Mouse (Mus musculus) MEL (cell line): Measurements from ENCODE around the gene Rnf115. TPM values are rescaled to one million over a fixed set of nuclear protein-coding genes. Genes with fewer than 3 reads are reported as not detected.

Experiments used
- DNase-seq: peaks from one replicate; pipeline ENCODE4 v3.0.0; 2011; ENCODE audit warnings: low read depth, low spot score
- H3K27ac ChIP-seq: 2 replicates; pipeline ENCODE4 v1.5.1; 2012; ENCODE audit warnings: low read depth, mild to moderate bottlenecking, control low read depth, low read length, moderate library complexity; ENCODE audit not compliant: control insufficient read depth
- H3K27me3 ChIP-seq, 2 experiments: fragments of 150-350 bp in 1 of 2; sonication (generic) in 1 of 2; 2 replicates each; pipeline ENCODE4 v1.6.1; 2012; ENCODE audit warnings: low read length in 2 of 2, mild to moderate bottlenecking in 2 of 2, improper control_type of control experiment in 1 of 2, moderate library complexity in 1 of 2; ENCODE audit not compliant: insufficient read depth in 2 of 2, control insufficient read depth in 1 of 2
- H3K36me3 ChIP-seq, 2 experiments: 2 replicates each; pipeline ENCODE4 v1.6.1; 2012 to 2014; ENCODE audit warnings: low read length in 2 of 2, improper control_type of control experiment in 1 of 2, inconsistent platforms in 1 of 2, mild to moderate bottlenecking in 1 of 2; ENCODE audit not compliant: insufficient read depth in 2 of 2, control insufficient read depth in 1 of 2
- H3K4me1 ChIP-seq, 2 experiments: fragments of 150-350 bp in 1 of 2; sonication (generic) in 1 of 2; 2 replicates each; pipeline ENCODE4 v1.6.1; 2012; ENCODE audit warnings: low read length in 2 of 2, improper control_type of control experiment in 1 of 2, mild to moderate bottlenecking in 1 of 2; ENCODE audit not compliant: insufficient read depth in 2 of 2, control insufficient read depth in 1 of 2
- H3K4me3 ChIP-seq, 2 experiments: fragments of 150-350 bp in 1 of 2; sonication (generic) in 1 of 2; 2 replicates each; pipeline ENCODE4 v1.5.1; 2012; ENCODE audit warnings: low read depth in 2 of 2, low read length in 2 of 2, mild to moderate bottlenecking in 2 of 2, moderate library complexity in 2 of 2, control low read depth in 1 of 2, improper control_type of control experiment in 1 of 2; ENCODE audit not compliant: control insufficient read depth in 1 of 2, insufficient read depth in 1 of 2
- H3K79me2 ChIP-seq: 2 replicates; pipeline ENCODE4 v1.6.1; 2012; ENCODE audit warnings: mild to moderate bottlenecking, low read length, moderate library complexity; ENCODE audit not compliant: control insufficient read depth, poor library complexity, insufficient read depth
- H3K9ac ChIP-seq: 2 replicates; pipeline ENCODE4 v1.6.1; 2012; ENCODE audit warnings: low read depth, mild to moderate bottlenecking, control low read depth, low read length, moderate library complexity; ENCODE audit not compliant: control insufficient read depth, poor library complexity, severe bottlenecking
- H3K9me3 ChIP-seq: fragments of 150-350 bp; sonication (generic); replicated peaks from 2 replicates; pipeline ENCODE4 v1.6.1; 2012; ENCODE audit warnings: mild to moderate bottlenecking, low read length, improper control_type of control experiment, moderate library complexity; ENCODE audit not compliant: insufficient read depth
- BHLHE40 ChIP-seq: IDR thresholded peaks from 2 replicates; pipeline ENCODE4 v1.6.1; 2012; ENCODE audit warnings: low read depth, mild to moderate bottlenecking, inconsistent platforms, low read length, improper control_type of control experiment, borderline replicate concordance
- CHD1 ChIP-seq: IDR thresholded peaks from 2 replicates; pipeline ENCODE4 v1.6.1; 2012; ENCODE audit warnings: low read depth, mild to moderate bottlenecking, inconsistent platforms, low read length, improper control_type of control experiment
- CTCF ChIP-seq, 3 experiments: IDR thresholded peaks in 2 of 3; conservative IDR thresholded peaks in 1 of 3; 2 replicates each; pipeline ENCODE4 v1.5.1; 2011 to 2012; ENCODE audit warnings: low read length in 3 of 3, low read depth in 2 of 3, mild to moderate bottlenecking in 2 of 3, improper control_type of control experiment in 1 of 3, inconsistent platforms in 1 of 3, mixed read lengths in 1 of 3, moderate library complexity in 1 of 3; ENCODE audit not compliant: control insufficient read depth in 1 of 3, insufficient read depth in 1 of 3, poor library complexity in 1 of 3, severe bottlenecking in 1 of 3
- ELF1 ChIP-seq: IDR thresholded peaks from 2 replicates; pipeline ENCODE4 v1.6.1; 2014; ENCODE audit warnings: low read depth, mild to moderate bottlenecking, inconsistent platforms, low read length, improper control_type of control experiment, moderate library complexity
- EP300 ChIP-seq, 2 experiments: IDR thresholded peaks; 2 replicates each; pipeline ENCODE4 v1.6.1; 2011; ENCODE audit warnings: improper control_type of control experiment in 2 of 2, low read length in 2 of 2, low read depth in 1 of 2, mild to moderate bottlenecking in 1 of 2
- ETS1 ChIP-seq: IDR thresholded peaks from 2 replicates; pipeline ENCODE4 v1.6.1; 2012; ENCODE audit warnings: low read depth, mild to moderate bottlenecking, inconsistent platforms, low read length, improper control_type of control experiment, moderate library complexity
- GABPA ChIP-seq: IDR thresholded peaks from 2 replicates; pipeline ENCODE4 v1.6.1; 2012; ENCODE audit warnings: low read depth, mild to moderate bottlenecking, inconsistent platforms, low read length, improper control_type of control experiment, moderate library complexity
- GATA1 ChIP-seq: IDR thresholded peaks from 2 replicates; pipeline ENCODE4 v1.6.1; 2011; ENCODE audit warnings: low read depth, low read length, improper control_type of control experiment
- HCFC1 ChIP-seq: IDR thresholded peaks from 2 replicates; pipeline ENCODE4 v1.6.1; 2012; ENCODE audit warnings: low read depth, mild to moderate bottlenecking, inconsistent platforms, low read length, improper control_type of control experiment, moderate library complexity
- KAT2A ChIP-seq: conservative IDR thresholded peaks from 2 replicates; pipeline ENCODE4 v1.6.1; 2012; ENCODE audit warnings: low read depth, low read length, improper control_type of control experiment, inconsistent platforms
- MAFK ChIP-seq: IDR thresholded peaks from 2 replicates; pipeline ENCODE4 v1.6.1; 2011; ENCODE audit warnings: low read depth, mild to moderate bottlenecking, low read length, improper control_type of control experiment, borderline replicate concordance
- MAX ChIP-seq: IDR thresholded peaks from 2 replicates; pipeline ENCODE4 v1.6.1; 2011; ENCODE audit warnings: low read length, improper control_type of control experiment
- MAZ ChIP-seq: IDR thresholded peaks from 2 replicates; pipeline ENCODE4 v1.6.1; 2012; ENCODE audit warnings: low read depth, mild to moderate bottlenecking, inconsistent platforms, low read length, improper control_type of control experiment
- MXI1 ChIP-seq: IDR thresholded peaks from 2 replicates; pipeline ENCODE4 v1.6.1; 2011; ENCODE audit warnings: mild to moderate bottlenecking, low read depth, low read length, improper control_type of control experiment
- MYB ChIP-seq: IDR thresholded peaks from 2 replicates; pipeline ENCODE4 v1.6.1; 2011; ENCODE audit warnings: mild to moderate bottlenecking, low read depth, low read length, improper control_type of control experiment
- MYC ChIP-seq: IDR thresholded peaks from 2 replicates; pipeline ENCODE4 v1.6.1; 2011; ENCODE audit warnings: low read depth, mild to moderate bottlenecking, low read length, improper control_type of control experiment, moderate library complexity
- NELFE ChIP-seq: IDR thresholded peaks from 2 replicates; pipeline ENCODE4 v1.6.1; 2011; ENCODE audit warnings: low read depth, low read length, improper control_type of control experiment
- POLR2A ChIP-seq, 2 experiments: IDR thresholded peaks; 2 replicates each; pipeline ENCODE4 v1.6.1; 2011 to 2012; ENCODE audit warnings: low read length in 2 of 2, mild to moderate bottlenecking in 2 of 2, control low read depth in 1 of 2, improper control_type of control experiment in 1 of 2, low read depth in 1 of 2, moderate library complexity in 1 of 2; ENCODE audit not compliant: control insufficient read depth in 1 of 2, insufficient read depth in 1 of 2, poor library complexity in 1 of 2
- POLR2AphosphoS5 ChIP-seq: IDR thresholded peaks from 2 replicates; pipeline ENCODE4 v1.6.1; 2012; ENCODE audit warnings: low read depth, borderline replicate concordance, mild to moderate bottlenecking, inconsistent platforms, low read length, moderate library complexity, mixed read lengths
- RAD21 ChIP-seq: IDR thresholded peaks from 2 replicates; pipeline ENCODE4 v1.6.1; 2011; ENCODE audit warnings: mild to moderate bottlenecking, low read depth, low read length, improper control_type of control experiment
- SIN3A ChIP-seq: IDR thresholded peaks from 2 replicates; pipeline ENCODE4 v1.6.1; 2012; ENCODE audit warnings: low read length, improper control_type of control experiment, inconsistent platforms
- SMC3 ChIP-seq: IDR thresholded peaks from 2 replicates; pipeline ENCODE4 v1.6.1; 2011; ENCODE audit warnings: low read depth, low read length, improper control_type of control experiment
- TAL1 ChIP-seq: IDR thresholded peaks from 2 replicates; pipeline ENCODE4 v1.6.1; 2012; ENCODE audit warnings: mild to moderate bottlenecking, inconsistent platforms, low read length, moderate library complexity, mixed read lengths
- TBP ChIP-seq: IDR thresholded peaks from 2 replicates; pipeline ENCODE4 v1.8.0; 2011; ENCODE audit warnings: low read depth, low read length, improper control_type of control experiment
- TCF12 ChIP-seq: IDR thresholded peaks from 2 replicates; pipeline ENCODE4 v1.6.1; 2014; ENCODE audit warnings: low read depth, mild to moderate bottlenecking, inconsistent platforms, low read length, improper control_type of control experiment, moderate library complexity
- USF1 ChIP-seq: IDR thresholded peaks from 2 replicates; pipeline ENCODE4 v1.6.1; 2014; ENCODE audit warnings: low read depth, mild to moderate bottlenecking, inconsistent platforms, low read length, improper control_type of control experiment, moderate library complexity
- USF2 ChIP-seq, 2 experiments: IDR thresholded peaks; 2 replicates each; pipeline ENCODE4 v1.6.1; 2011 to 2012; ENCODE audit warnings: improper control_type of control experiment in 2 of 2, low read length in 2 of 2, borderline replicate concordance in 1 of 2, inconsistent platforms in 1 of 2, low read depth in 1 of 2, mild to moderate bottlenecking in 1 of 2; ENCODE audit not compliant: insufficient read depth in 1 of 2
- ZC3H11A ChIP-seq: IDR thresholded peaks from 2 replicates; pipeline ENCODE4 v1.6.1; 2012; ENCODE audit warnings: low read depth, mild to moderate bottlenecking, inconsistent platforms, low read length, improper control_type of control experiment
- ZKSCAN1 ChIP-seq: IDR thresholded peaks from 2 replicates; pipeline ENCODE4 v1.6.1; 2012; ENCODE audit warnings: low read depth, mild to moderate bottlenecking, inconsistent platforms, low read length, improper control_type of control experiment, moderate library complexity
- ZMIZ1 ChIP-seq: IDR thresholded peaks from 2 replicates; pipeline ENCODE4 v1.6.1; 2012; ENCODE audit warnings: low read depth, mild to moderate bottlenecking, inconsistent platforms, low read length, improper control_type of control experiment, moderate library complexity
- polyA plus RNA-seq, 2 experiments: library from polyadenylated mRNA; stranded (reverse) in 1 of 2; unstranded in 1 of 2; fragments of >175 nt in 1 of 2; fragments of >200 nt in 1 of 2; gene quantifications; 2 replicates each; pipeline versions ENCODE4 v1.2.1 to v1.2.4; 2012; ENCODE audit warnings: low replicate concordance in 2 of 2, low read depth in 1 of 2; ENCODE audit not compliant: insufficient read length in 2 of 2, insufficient read depth in 1 of 2, missing spikeins in 1 of 2
- total RNA-seq: library from RNA; depleted of rRNA; stranded (reverse); fragments of 300-350 nt; gene quantifications from 2 replicates; pipeline ENCODE4 v1.2.3, GENCODE M21; 2012

The Rnf115 gene
- total and polyA plus RNA-seq, 3 experiments: 43.2 to 71.8 (median 66.1) TPM

DNA sequence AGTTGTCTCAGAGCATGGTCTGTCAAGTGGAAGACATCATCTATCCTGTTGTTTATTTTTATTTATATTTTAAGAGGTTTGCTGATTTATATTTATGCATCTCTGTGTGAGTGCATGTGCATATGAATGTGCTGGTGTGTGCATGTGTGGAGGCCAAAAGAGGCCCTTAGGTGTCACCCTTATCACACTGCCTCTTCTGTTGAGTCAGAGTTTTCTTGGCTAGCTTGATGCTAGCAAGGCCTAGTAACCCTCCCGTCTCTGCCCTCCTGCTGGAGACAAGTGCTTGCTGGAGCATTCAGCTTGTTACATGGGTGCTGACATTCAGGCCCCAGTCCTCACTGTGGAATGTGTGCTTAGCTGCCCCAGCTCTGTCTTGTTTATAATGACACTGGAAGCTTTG is 45.5 kb downstream of the Rnf115 start:
- H3K27ac ChIP-seq: no peak overlapping the region
- H3K27me3 ChIP-seq: no peaks in the 10 kb centered on the region
- peaks cover 3% of the 10 kb centered on the region; the same call in 1 of the 2 replicates for H3K79me2 ChIP-seq
- no peaks in the 10 kb centered on the region for H3K9me3 ChIP-seq
- no peak overlapping the region for H3K9ac ChIP-seq
- H3K4me1 ChIP-seq: peaks cover 5 to 14% of the 10 kb centered on the region in 2 experiments; a peak in 3 of 4 replicates
- no peak overlapping the region for H3K4me3 ChIP-seq
- peaks cover 3 to 24% of the 10 kb centered on the region in 2 experiments; a peak in 3 of 4 replicates for H3K36me3 ChIP-seq
- TF ChIP-seq MYB: no peak
- TF ChIP-seq HCFC1: no peak
- peak; percentile 27 to 59; a peak in 3 of 4 replicates for TF ChIP-seq EP300 (IDR thresholded peaks at IDR 0.05; ENCODE audit: low read depth in 1 of 2, low read length in 2 of 2)
- TF ChIP-seq ETS1: peak; percentile 23; the same call in 1 of the 2 replicates
- TF ChIP-seq MAZ: no peak
- no peak for TF ChIP-seq SIN3A
- TF ChIP-seq TBP: no peak
- peak; percentile 60; the same call in 1 of the 2 replicates for TF ChIP-seq MYC
- TF ChIP-seq GABPA: no peak
- no peak for TF ChIP-seq ZC3H11A
- no peak for TF ChIP-seq USF2 (IDR thresholded peaks at IDR 0.05; ENCODE audit: borderline replicate concordance in 1 of 2, insufficient read depth in 1 of 2, low read depth in 1 of 2, low read length in 2 of 2)
- no peak for TF ChIP-seq USF1
- TF ChIP-seq CTCF (IDR thresholded peaks at IDR 0.05 in 2 of 3, conservative IDR thresholded peaks at IDR 0.05 in 1 of 3; ENCODE audit: control insufficient read depth in 1 of 3, insufficient read depth in 1 of 3, low read depth in 2 of 3, low read length in 3 of 3, poor library complexity in 1 of 3, severe bottlenecking in 1 of 3): peak in 2 of 3 experiments; percentile 42 to 71; a peak in 4 of 6 replicates
- TF ChIP-seq BHLHE40: no peak
- TF ChIP-seq MXI1: peak; percentile 58; the same call in 1 of the 2 replicates
- no peak for TF ChIP-seq ZMIZ1
- no peak for TF ChIP-seq POLR2A (IDR thresholded peaks at IDR 0.05; ENCODE audit: control insufficient read depth in 1 of 2, insufficient read depth in 1 of 2, low read depth in 1 of 2, low read length in 2 of 2, poor library complexity in 1 of 2)
- no peak for TF ChIP-seq KAT2A
- peak; percentile 46 for TF ChIP-seq SMC3
- peak; percentile 29; the same call in 1 of the 2 replicates for TF ChIP-seq TCF12
- TF ChIP-seq CHD1: no peak
- no peak for TF ChIP-seq NELFE
- TF ChIP-seq TAL1: no peak
- no peak for TF ChIP-seq ELF1
- TF ChIP-seq MAX: peak; percentile 77
- no peak for TF ChIP-seq POLR2AphosphoS5
- 0 out of 2 replicates have a peak, but pooled peaks have one; percentile 6 for TF ChIP-seq MAFK
- TF ChIP-seq GATA1: peak; percentile 50; the same call in 1 of the 2 replicates
- TF ChIP-seq ZKSCAN1: no peak
- TF ChIP-seq RAD21: peak; percentile 73
- peak; percentile 88 for DNase-seq
